9 mouse cellular contexts compared by ENCODE assay signal in genomic region chr5:35870408-35871012, GRCm38 (mm10). TPM values are rescaled to one million over a fixed set of nuclear protein-coding genes. Genes with fewer than 3 reads are reported as not detected.
DNase-seq lines count a peak whose midpoint lies in the region; ATAC-seq and TF ChIP-seq lines count a peak whose summit lies in the region.
"Had no signal": no experiment of that assay in that cellular context is flagged by ENCODE, and none has a peak within 500 bp of the region (broad histone marks: within the 10 kb centered on the region; RNA-seq: fewer than 3 reads in every experiment).

No protein-coding gene starts in this region.

- H3K9ac ChIP-seq in heart, embryonic 11.5 days (ENCODE audit: low read depth, low read length): no peak overlapping the region
- H3K9ac ChIP-seq in kidney, embryonic 16.5 days (replicated peaks; ENCODE audit: low read length): no peak overlapping the region
- no peak overlapping the region for H3K9ac ChIP-seq in liver, embryonic 14.5 days (replicated peaks)
- H3K9ac ChIP-seq: embryonic facial prominence, embryonic 15.5 days had no signal

- no peaks in the 10 kb centered on the region for H3K9me3 ChIP-seq in embryonic facial prominence, embryonic 10.5 days
- no peaks in the 10 kb centered on the region for H3K9me3 ChIP-seq in heart, embryonic 11.5 days (replicated peaks; ENCODE audit: control insufficient read depth, low read length)
- no peaks in the 10 kb centered on the region for H3K9me3 ChIP-seq in kidney, embryonic 16.5 days (ENCODE audit: low read length)
- no peaks in the 10 kb centered on the region for H3K9me3 ChIP-seq in liver, embryonic 14.5 days (ENCODE audit: control insufficient read depth, low read length)
- H3K9me3 ChIP-seq: embryonic facial prominence, embryonic 15.5 days had no signal

- TF ChIP-seq POLR2A in thymus, adult 2 months (IDR thresholded peaks at IDR 0.05; ENCODE audit: control insufficient read depth, extremely low read depth, insufficient read depth, low read length, poor library complexity): no peak

- no peak overlapping the region for H3K4me3 ChIP-seq in embryonic facial prominence, embryonic 10.5 days
- no peak overlapping the region for H3K4me3 ChIP-seq in heart, embryonic 11.5 days (ENCODE audit: low read depth, low read length)
- H3K4me3 ChIP-seq in kidney, embryonic 16.5 days (ENCODE audit: low read length): no peak overlapping the region
- H3K4me3 ChIP-seq in liver, embryonic 14.5 days (ENCODE audit: insufficient read depth in 1 of 2, low read depth in 2 of 2, low read length in 2 of 2): no peak overlapping the region
- no peak overlapping the region for H3K4me3 ChIP-seq in thymus, adult 2 months (ENCODE audit: control insufficient read depth, insufficient read depth, low read length)
- H3K4me3 ChIP-seq: embryonic facial prominence, embryonic 15.5 days had no signal

- H3K4me1 ChIP-seq in embryonic facial prominence, embryonic 10.5 days: peaks cover 20% of the 10 kb centered on the region
- H3K4me1 ChIP-seq in heart, embryonic 11.5 days (ENCODE audit: control insufficient read depth, insufficient read depth, low read length): peaks cover 8% of the 10 kb centered on the region
- 0 out of 2 replicates have a peak, but pooled peaks cover 3% of the 10 kb centered on the region for H3K4me1 ChIP-seq in kidney, embryonic 16.5 days (ENCODE audit: insufficient read depth, low read length)
- no peaks in the 10 kb centered on the region for H3K4me1 ChIP-seq in liver, embryonic 14.5 days (replicated peaks; ENCODE audit: control insufficient read depth in 2 of 2, insufficient read depth in 2 of 2, low read length in 1 of 2)
- peaks cover 5% of the 10 kb centered on the region; the same call in 1 of the 2 replicates for H3K4me1 ChIP-seq in thymus, adult 2 months (replicated peaks; ENCODE audit: control insufficient read depth, insufficient read depth, low read length)

- no peaks in the 10 kb centered on the region for H3K27me3 ChIP-seq in embryonic facial prominence, embryonic 10.5 days (replicated peaks; ENCODE audit: low read depth, poor library complexity, severe bottlenecking)
- no peaks in the 10 kb centered on the region for H3K27me3 ChIP-seq in heart, embryonic 11.5 days (ENCODE audit: control insufficient read depth, insufficient read depth, low read length)
- H3K27me3 ChIP-seq in kidney, embryonic 16.5 days (ENCODE audit: insufficient read depth, low read length): no peaks in the 10 kb centered on the region
- H3K27me3 ChIP-seq in liver, embryonic 14.5 days (ENCODE audit: control insufficient read depth, insufficient read depth, low read length): no peaks in the 10 kb centered on the region
- H3K27me3 ChIP-seq in thymus, adult 2 months (ENCODE audit: control insufficient read depth, insufficient read depth, low read length): no peaks in the 10 kb centered on the region; the same call in 1 of the 2 replicates
- H3K27me3 ChIP-seq: embryonic facial prominence, embryonic 15.5 days had no signal

- no peaks in the 10 kb centered on the region for H3K36me3 ChIP-seq in embryonic facial prominence, embryonic 10.5 days (replicated peaks)
- H3K36me3 ChIP-seq in heart, embryonic 11.5 days (ENCODE audit: control insufficient read depth, insufficient read depth, low read length): no peaks in the 10 kb centered on the region
- no peaks in the 10 kb centered on the region for H3K36me3 ChIP-seq in kidney, embryonic 16.5 days (ENCODE audit: insufficient read depth, low read length)
- no peaks in the 10 kb centered on the region for H3K36me3 ChIP-seq in liver, embryonic 14.5 days (replicated peaks; ENCODE audit: control insufficient read depth, insufficient read depth, low read depth)
- no peaks in the 10 kb centered on the region for H3K36me3 ChIP-seq in thymus, adult 2 months (ENCODE audit: control insufficient read depth, insufficient read depth, low read length)
- H3K36me3 ChIP-seq: embryonic facial prominence, embryonic 15.5 days had no signal

- no peak overlapping the region for H3K4me2 ChIP-seq in heart, embryonic 11.5 days
- no peak overlapping the region for H3K4me2 ChIP-seq in kidney, embryonic 16.5 days (replicated peaks; ENCODE audit: low read depth, low read length)
- H3K4me2 ChIP-seq in liver, embryonic 14.5 days (ENCODE audit: low read depth): no peak overlapping the region
- H3K4me2 ChIP-seq: embryonic facial prominence, embryonic 15.5 days had no signal

- 0 out of 2 replicates have a peak, but pooled peaks have one; percentile 39 for ATAC-seq in heart, embryonic 11.5 days (replicated peaks; ENCODE audit: insufficient number of reproducible peaks, low FRiP score, low TSS enrichment)
- peak; percentile 70 for ATAC-seq in kidney, embryonic 16.5 days (ENCODE audit: low FRiP score, low TSS enrichment)
- ATAC-seq in liver, embryonic 14.5 days (ENCODE audit: insufficient read depth): no peak
- ATAC-seq in neutrophil, adult 5-6 weeks (ENCODE audit: extremely low read depth, insufficient number of reproducible peaks, low FRiP score, poor library complexity, severe bottlenecking): 0 out of 2 replicates have a peak, but pooled peaks have one; percentile 20

- WGBS in embryonic facial prominence, embryonic 10.5 days: 59% methylated on average over 8 of the region's 8 CpGs
- WGBS in heart, embryonic 11.5 days (ENCODE audit: insufficient replicate concordance): 54% methylated on average over 8 of the region's 8 CpGs
- WGBS in kidney, embryonic 16.5 days: 51% methylated on average over 8 of the region's 8 CpGs
- whole genome bisulfite sequencing in liver, embryonic 14.5 days (ENCODE audit: insufficient replicate concordance): 47% methylated on average over 8 of the region's 8 CpGs
- 63% methylated on average over 8 of the region's 8 CpGs for WGBS in thymus, adult 2 months

- TF ChIP-seq CTCF in liver, embryonic 14.5 days (IDR thresholded peaks at IDR 0.05; ENCODE audit: low read depth): peak; percentile 78
- TF ChIP-seq CTCF in thymus, adult 2 months (IDR thresholded peaks at IDR 0.05; ENCODE audit: borderline replicate concordance, control insufficient read depth, extremely low read depth, insufficient read depth, low read length, poor library complexity): peak; percentile 73; the same call in 1 of the 2 replicates

- TF ChIP-seq EP300 in liver, embryonic 14.5 days (IDR thresholded peaks at IDR 0.05; ENCODE audit: low read depth): no peak

- no peak overlapping the region for H3K27ac ChIP-seq in embryonic facial prominence, embryonic 10.5 days (replicated peaks)
- no peak overlapping the region for H3K27ac ChIP-seq in heart, embryonic 11.5 days (ENCODE audit: low read depth, low read length)
- H3K27ac ChIP-seq in kidney, embryonic 16.5 days (ENCODE audit: low read length): no peak overlapping the region
- H3K27ac ChIP-seq in liver, embryonic 14.5 days: no peak overlapping the region
- H3K27ac ChIP-seq in thymus, adult 2 months (ENCODE audit: control insufficient read depth, insufficient read depth, low read length): no peak overlapping the region
- H3K27ac ChIP-seq: embryonic facial prominence, embryonic 15.5 days had no signal

- DNase-seq in B cell, adult 2 months: peak; percentile 69 to 70
- DNase-seq in adrenal gland, adult 2 months: peak; percentile 70
- peak; percentile 79 for DNase-seq in embryonic facial prominence, embryonic 10.5 days (ENCODE audit: low spot score)
- peak in 1 of 3 experiments; percentile 22 for DNase-seq in liver, embryonic 14.5 days (ENCODE audit: low read depth in 3 of 3, low spot score in 3 of 3)
- DNase-seq in thymus, adult 2 months: peak; percentile 72

RNA-seq across cellular contexts. Expression of gene Afap1, which starts 22.6 kb away (rescaled TPM):
- 10 to 100 TPM; 21.0 to 21.9 TPM for total RNA-seq in adrenal gland, adult 2 months (2021)
- polyA plus RNA-seq in adrenal gland, adult 2 months (2012; rRNA removed): 13.7 TPM in 2 replicates
- polyA plus RNA-seq in embryonic facial prominence, embryonic 10.5 days (2016; fragmentation: Nextera tagmentation; extraction: Ambion mirVana): 26.6 and 26.8 TPM in 2 replicates
- 19.9 and 24.8 TPM in 2 replicates for polyA plus RNA-seq in heart, embryonic 11.5 days (2014; fragmentation: Nextera tagmentation; extraction: Ambion mirVana)
- 22.8 and 28.1 TPM in 2 replicates for polyA plus RNA-seq in kidney, embryonic 16.5 days (2015; fragmentation: Nextera tagmentation; extraction: Ambion mirVana)
- 0.58 and 0.78 TPM in 2 replicates for polyA plus RNA-seq in liver, embryonic 14.5 days (2012; rRNA removed)
- 0.73 and 0.76 TPM in 2 replicates for polyA plus RNA-seq in liver, embryonic 14.5 days (2014; fragmentation: Nextera tagmentation; extraction: Ambion mirVana)
- total RNA-seq in neutrophil, adult 5-6 weeks (2017): 3.8 and 4.2 TPM in 2 replicates
- 17.2 and 19.5 TPM in 2 replicates for polyA plus RNA-seq in thymus, adult 2 months (2012; rRNA removed)
